Mouse (Mus musculus) CH12.LX (cell line): ENCODE measurements around the gene Naip1. TPM values are rescaled to one million over a fixed set of nuclear protein-coding genes. Genes with fewer than 3 reads are reported as not detected.
A peak's percentile ranks its signal among the peaks of the same experiment; 100 is the strongest.
"Not testable (repeated sequence)": the region's sequence is repeated elsewhere in the genome, so short reads cannot be mapped to it uniquely, and the experiment has no call there.

Experiments used
- DNase-seq: peaks from one replicate; pipeline ENCODE4 v3.0.0-alpha.2; 2013; ENCODE audit errors: extremely low read depth
- H3K27ac ChIP-seq: 2 replicates; pipeline ENCODE4 v1.5.1; 2012; ENCODE audit warnings: low read depth, mild to moderate bottlenecking, control low read depth, moderate library complexity; ENCODE audit not compliant: insufficient read depth
- H3K27me3 ChIP-seq: replicated peaks from 2 replicates; pipeline ENCODE3; 2012; ENCODE audit warnings: inconsistent platforms
- H3K36me3 ChIP-seq, 2 experiments: replicated peaks in 1 of 2; 2 replicates each; pipeline versions ENCODE3 to v1.6.1; 2012; ENCODE audit warnings: inconsistent platforms in 1 of 2, low read length in 1 of 2, mild to moderate bottlenecking in 1 of 2, mixed read lengths in 1 of 2, moderate library complexity in 1 of 2; ENCODE audit not compliant: control insufficient read depth in 1 of 2, insufficient read depth in 1 of 2
- H3K4me1 ChIP-seq, 2 experiments: 2 replicates each; pipeline ENCODE4 v1.6.1; 2012; ENCODE audit warnings: inconsistent platforms in 1 of 2, moderate library complexity in 1 of 2; ENCODE audit not compliant: insufficient read depth in 2 of 2, control insufficient read depth in 1 of 2
- H3K4me2 ChIP-seq: 2 replicates; pipeline ENCODE4 v1.6.1; 2012; ENCODE audit warnings: low read depth, mild to moderate bottlenecking, control low read depth; ENCODE audit not compliant: poor library complexity, insufficient read depth, severe bottlenecking
- H3K4me3 ChIP-seq, 3 experiments: fragments of 150-350 bp in 1 of 3; sonication (generic) in 1 of 3; replicated peaks in 1 of 3; 2 replicates each; pipeline versions ENCODE3 to v1.5.1; 2011 to 2012; ENCODE audit warnings: low read depth in 2 of 3, low read length in 2 of 3, mild to moderate bottlenecking in 2 of 3, moderate library complexity in 2 of 3, control low read depth in 1 of 3, improper control_type of control experiment in 1 of 3, inconsistent platforms in 1 of 3, mixed read lengths in 1 of 3; ENCODE audit not compliant: poor library complexity in 1 of 3
- H3K79me2 ChIP-seq: replicated peaks from 2 replicates; pipeline ENCODE4 v1.6.1; 2012; ENCODE audit warnings: mild to moderate bottlenecking, moderate library complexity; ENCODE audit not compliant: control insufficient read depth, poor library complexity, insufficient read depth, severe bottlenecking; ENCODE audit errors: extremely low read depth
- H3K9ac ChIP-seq: 2 replicates; pipeline ENCODE4 v1.6.1; 2012; ENCODE audit warnings: low read depth, mild to moderate bottlenecking, control low read depth, moderate library complexity; ENCODE audit not compliant: insufficient read depth
- H3K9me3 ChIP-seq: replicated peaks from 2 replicates; pipeline ENCODE3; 2012; ENCODE audit warnings: low read length, inconsistent platforms, mixed read lengths
- BHLHE40 ChIP-seq: IDR thresholded peaks from 2 replicates; pipeline ENCODE4 v1.6.1; 2011; ENCODE audit warnings: mild to moderate bottlenecking, low read depth, low read length, improper control_type of control experiment
- CHD1 ChIP-seq: IDR thresholded peaks from 2 replicates; pipeline ENCODE4 v1.6.1; 2012; ENCODE audit warnings: low read depth, low read length, improper control_type of control experiment, inconsistent platforms
- ELF1 ChIP-seq: IDR thresholded peaks from 2 replicates; pipeline ENCODE4 v1.6.1; 2014; ENCODE audit warnings: low read depth, mild to moderate bottlenecking, inconsistent platforms, low read length, improper control_type of control experiment
- EP300 ChIP-seq: IDR thresholded peaks from 2 replicates; pipeline ENCODE4 v1.6.1; 2011; ENCODE audit warnings: low read length, improper control_type of control experiment
- ETS1 ChIP-seq: conservative IDR thresholded peaks from 2 replicates; pipeline ENCODE4 v1.6.1; 2012; ENCODE audit warnings: low read depth, mild to moderate bottlenecking, inconsistent platforms, low read length, improper control_type of control experiment, moderate library complexity
- GABPA ChIP-seq: IDR thresholded peaks from 2 replicates; pipeline ENCODE4 v1.6.1; 2012; ENCODE audit warnings: low read depth, low read length, improper control_type of control experiment, inconsistent platforms; ENCODE audit not compliant: insufficient replicate concordance
- HCFC1 ChIP-seq: IDR thresholded peaks from 2 replicates; pipeline ENCODE4 v1.6.1; 2012; ENCODE audit warnings: low read depth, mild to moderate bottlenecking, inconsistent platforms, low read length, improper control_type of control experiment
- IRF4 ChIP-seq: IDR thresholded peaks from 2 replicates; pipeline ENCODE4 v1.6.1; 2014; ENCODE audit warnings: low read depth, mild to moderate bottlenecking, inconsistent platforms, low read length, improper control_type of control experiment
- JUND ChIP-seq: conservative IDR thresholded peaks from 2 replicates; pipeline ENCODE4 v1.6.1; 2011; ENCODE audit warnings: low read depth, low read length, improper control_type of control experiment
- MAFK ChIP-seq: IDR thresholded peaks from 2 replicates; pipeline ENCODE4 v1.6.1; 2011; ENCODE audit warnings: low read length, improper control_type of control experiment; ENCODE audit not compliant: insufficient replicate concordance
- MXI1 ChIP-seq: IDR thresholded peaks from 2 replicates; pipeline ENCODE4 v1.6.1; 2011; ENCODE audit warnings: mild to moderate bottlenecking, low read depth, low read length, improper control_type of control experiment
- NELFE ChIP-seq: IDR thresholded peaks from 2 replicates; pipeline ENCODE4 v1.6.1; 2011; ENCODE audit warnings: low read depth, low read length, improper control_type of control experiment
- PAX5 ChIP-seq: IDR thresholded peaks from 2 replicates; pipeline ENCODE4 v1.6.1; 2012; ENCODE audit warnings: low read length, inconsistent platforms, mixed read lengths
- POLR2A ChIP-seq: IDR thresholded peaks from 2 replicates; pipeline ENCODE4 v1.6.1; 2011; ENCODE audit warnings: low read depth, mild to moderate bottlenecking, improper control_type of control experiment, low read length
- RAD21 ChIP-seq: IDR thresholded peaks from 2 replicates; pipeline ENCODE4 v1.6.1; 2011; ENCODE audit warnings: low read depth, mild to moderate bottlenecking, low read length, improper control_type of control experiment, moderate library complexity
- SIN3A ChIP-seq: IDR thresholded peaks from 2 replicates; pipeline ENCODE4 v1.6.1; 2012; ENCODE audit warnings: low read length, improper control_type of control experiment, inconsistent platforms
- SMC3 ChIP-seq: IDR thresholded peaks from 2 replicates; pipeline ENCODE4 v1.6.1; 2011; ENCODE audit warnings: low read depth, low read length, improper control_type of control experiment
- TBP ChIP-seq: conservative IDR thresholded peaks from 2 replicates; pipeline ENCODE4 v1.6.1; 2011; ENCODE audit warnings: low read depth, low read length, improper control_type of control experiment
- TCF12 ChIP-seq: IDR thresholded peaks from 2 replicates; pipeline ENCODE4 v1.6.1; 2014; ENCODE audit warnings: low read depth, mild to moderate bottlenecking, inconsistent platforms, low read length, improper control_type of control experiment
- ZKSCAN1 ChIP-seq: IDR thresholded peaks from 2 replicates; pipeline ENCODE4 v1.6.1; 2012; ENCODE audit warnings: low read depth, inconsistent platforms, low read length, improper control_type of control experiment, borderline replicate concordance
- ZNF384 ChIP-seq: IDR thresholded peaks from 2 replicates; pipeline ENCODE4 v1.6.1; 2012; ENCODE audit warnings: low read depth, low read length, improper control_type of control experiment, inconsistent platforms
- dilution Hi-C: fragments of 300-500 bp; cut with MboI; formaldehyde crosslinking; loops from 2 replicates; pipeline ENCODE4 v1.14.3; 2020; ENCODE audit warnings: low sequenced_read_pairs; ENCODE audit not compliant: extremely low pct_unique_long_range_greater_than_20kb, extremely low pct_ligation_motif_present
- in situ Hi-C: fragments of 300-500 bp; cut with MboI; formaldehyde crosslinking; loops from 3 replicates; pipeline ENCODE4 v1.14.3; 2019; ENCODE audit warnings: low sequenced_read_pairs, low pct_ligation_motif_present, low pct_unique_long_range_greater_than_20kb, mixed read lengths
- polyA plus RNA-seq: library from polyadenylated mRNA; unstranded; fragments of >175 nt; gene quantifications from 2 replicates; pipeline ENCODE4 v1.2.1, GENCODE M21; 2012; ENCODE audit warnings: low read depth; ENCODE audit not compliant: insufficient read length
- total RNA-seq, 2 experiments: library from RNA; depleted of rRNA; stranded (reverse); fragments of 300-350 nt in 1 of 2; fragments of >200 nt in 1 of 2; gene quantifications; 2 replicates each; pipeline ENCODE4 v1.2.3; 2012 to 2014

The Naip1 gene
- total and polyA plus RNA-seq, 3 experiments: 1.1 to 1.8 (median 1.5) TPM

GRCm38 (mm10) chr13:100437322-100437825 lies 15.3 kb downstream of the Naip1 start:
- no peaks in the 10 kb centered on the region for H3K79me2 ChIP-seq
- peak; percentile 40 for DNase-seq
- no peak overlapping the region for H3K4me3 ChIP-seq
- H3K9ac ChIP-seq: peak overlapping the region; percentile 56
- dilution Hi-C loops: no loop called here
- peak overlapping the region; percentile 57; the same call in 1 of the 2 replicates for H3K27ac ChIP-seq
- in situ Hi-C loops: no loop called here
- no peaks in the 10 kb centered on the region for H3K27me3 ChIP-seq
- H3K36me3 ChIP-seq: no peaks in the 10 kb centered on the region
- H3K4me2 ChIP-seq: peak overlapping the region; percentile 99
- TF ChIP-seq HCFC1: peak; percentile 37; the same call in 1 of the 2 replicates
- no peak for TF ChIP-seq GABPA
- no peak for TF ChIP-seq SMC3
- TF ChIP-seq ELF1: peak; percentile 67
- 0 out of 2 replicates have a peak, but pooled peaks have one; percentile 44 for TF ChIP-seq CHD1
- no peak for TF ChIP-seq NELFE
- peak; percentile 93 for TF ChIP-seq ZNF384
- TF ChIP-seq JUND: no peak
- TF ChIP-seq BHLHE40: no peak
- no peak for TF ChIP-seq MAFK
- peak; percentile 48 for TF ChIP-seq TCF12
- TF ChIP-seq ZKSCAN1: no peak
- TF ChIP-seq MXI1: no peak
- no peak for TF ChIP-seq RAD21
- TF ChIP-seq PAX5: no peak
- TF ChIP-seq SIN3A: peak; percentile 50; the same call in 1 of the 2 replicates
- peak; percentile 66; the same call in 1 of the 2 replicates for TF ChIP-seq EP300
- TF ChIP-seq IRF4: peak; percentile 49; the same call in 1 of the 2 replicates
- TF ChIP-seq, all 38 proteins: peak for 8
- H3K4me1 ChIP-seq: peaks cover 7 to 20% of the 10 kb centered on the region in 2 experiments
- no peaks in the 10 kb centered on the region for H3K9me3 ChIP-seq

GRCm38 (mm10) chr13:100436556-100437163 lies 16.0 kb downstream of the Naip1 start:
- in situ Hi-C loops, H3K79me2 ChIP-seq, H3K27me3 ChIP-seq, dilution Hi-C loops, H3K36me3 ChIP-seq, H3K9me3 ChIP-seq: not testable (repeated sequence)
- peak; percentile 86 for DNase-seq
- peaks cover 7 to 20% of the 10 kb centered on the region in 2 experiments for H3K4me1 ChIP-seq
- TF ChIP-seq POLR2A: peak; percentile 34; the same call in 1 of the 2 replicates
- peak; percentile 45; the same call in 1 of the 2 replicates for TF ChIP-seq IRF4
- peak; percentile 17; the same call in 1 of the 2 replicates for TF ChIP-seq ETS1
- TF ChIP-seq TBP: peak; percentile 46; the same call in 1 of the 2 replicates
- TF ChIP-seq TCF12: 0 out of 2 replicates have a peak, but pooled peaks have one; percentile 43
- TF ChIP-seq EP300: peak; percentile 60
- peak overlapping the region; percentile 75 for H3K27ac ChIP-seq
- H3K4me2 ChIP-seq: peak overlapping the region; percentile 99
- peak overlapping the region in 1 of 3 experiments; percentile 4 for H3K4me3 ChIP-seq
- peak overlapping the region; percentile 66 for H3K9ac ChIP-seq

- H3K4me2 ChIP-seq, DNase-seq, H3K79me2 ChIP-seq, H3K27me3 ChIP-seq, H3K4me3 ChIP-seq, H3K4me1 ChIP-seq, H3K9ac ChIP-seq, H3K36me3 ChIP-seq, H3K27ac ChIP-seq, H3K9me3 ChIP-seq, dilution Hi-C loops, in situ Hi-C loops: not testable (repeated sequence)
Observed at GRCm38 (mm10) chr13:100419958-100420357, 32.7 kb downstream of the Naip1 start.
